Mouse (Mus musculus): Measurements from ENCODE around the gene H2al2a.

H2al2a gene

GRCm38 (mm10) chr2:17996858-17997257 lies at the start of gene H2al2a:
TSS of gene H2al2a (minus strand) at chr2:17996958.
- no peak for DNase-seq (ENCODE audit: low spot score in 2 of 2)

- no peak for DNase-seq (ENCODE audit: low spot score in 2 of 2)
Observed at GRCm38 (mm10) chr2:18046186-18046585, 49.4 kb upstream of the H2al2a start.

DNA sequence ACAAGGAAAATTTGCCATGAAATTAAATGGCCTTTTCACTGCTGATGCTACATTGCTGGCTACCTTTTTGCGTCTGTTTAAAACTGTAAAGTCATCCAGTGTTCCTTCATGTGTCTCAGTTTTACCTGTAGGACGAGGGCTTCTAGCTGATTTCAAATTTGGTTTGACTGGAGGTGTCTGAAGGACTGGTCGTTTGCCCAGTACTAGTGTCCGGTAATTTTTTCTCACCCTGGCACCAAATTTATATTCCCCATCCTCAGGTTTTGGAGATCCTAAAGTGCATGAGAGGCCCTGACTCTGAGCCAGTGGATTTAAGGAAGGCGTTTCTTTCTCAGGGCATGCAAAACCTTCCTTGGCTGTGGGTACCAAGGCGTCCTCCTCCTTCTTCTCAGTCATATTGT lies 49.0 kb upstream of the H2al2a start:
- DNase-seq (ENCODE audit: low spot score in 2 of 2) = no peak

GRCm38 (mm10) chr2:18045143-18045780 lies 48.5 kb upstream of the H2al2a start:
- no peak for DNase-seq (ENCODE audit: low spot score in 2 of 2)

DNA sequence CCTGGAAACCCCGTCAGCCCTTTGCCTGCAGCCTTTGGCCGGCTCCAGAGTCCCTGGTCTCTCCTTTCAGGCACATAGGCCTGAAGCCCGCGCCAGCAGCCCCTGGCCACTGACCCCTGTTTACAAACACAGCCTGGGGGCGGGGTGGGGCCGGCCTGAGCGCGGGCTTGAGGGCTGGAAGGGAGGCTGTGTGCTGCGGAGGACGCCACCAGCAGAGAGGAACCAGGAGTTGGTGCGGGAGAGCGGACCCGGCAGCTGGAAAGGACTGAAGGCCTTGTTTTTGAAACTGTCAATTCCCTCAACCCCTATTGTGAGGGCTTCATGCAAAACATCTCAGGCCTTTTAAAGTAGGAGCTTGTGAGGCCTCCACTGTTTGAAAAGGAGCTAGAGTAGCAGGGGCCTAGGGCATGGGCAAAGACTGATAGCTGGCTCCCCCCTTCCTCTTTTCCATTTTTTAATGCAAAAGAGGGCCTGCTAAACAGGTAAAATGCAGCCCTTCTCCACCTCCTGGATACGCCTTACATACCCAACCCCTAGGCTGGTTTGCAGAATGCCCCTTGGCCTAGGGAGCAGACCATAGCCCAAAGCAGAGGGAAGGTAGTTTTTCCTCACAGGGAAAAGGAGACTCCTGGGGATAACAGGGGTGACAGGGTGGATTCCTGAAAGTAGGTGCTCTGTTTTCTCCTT lies 44.6 kb upstream of the H2al2a start:
- DNase-seq (ENCODE audit: low spot score in 2 of 2) = no peak

- DNase-seq (ENCODE audit: low spot score in 2 of 2) = no peak
Observed at GRCm38 (mm10) chr2:18040347-18041160, 43.8 kb upstream of the H2al2a start.

- no peak for DNase-seq (ENCODE audit: low spot score in 2 of 2)
Observed at GRCm38 (mm10) chr2:18039566-18040290, 43.0 kb upstream of the H2al2a start.

DNA sequence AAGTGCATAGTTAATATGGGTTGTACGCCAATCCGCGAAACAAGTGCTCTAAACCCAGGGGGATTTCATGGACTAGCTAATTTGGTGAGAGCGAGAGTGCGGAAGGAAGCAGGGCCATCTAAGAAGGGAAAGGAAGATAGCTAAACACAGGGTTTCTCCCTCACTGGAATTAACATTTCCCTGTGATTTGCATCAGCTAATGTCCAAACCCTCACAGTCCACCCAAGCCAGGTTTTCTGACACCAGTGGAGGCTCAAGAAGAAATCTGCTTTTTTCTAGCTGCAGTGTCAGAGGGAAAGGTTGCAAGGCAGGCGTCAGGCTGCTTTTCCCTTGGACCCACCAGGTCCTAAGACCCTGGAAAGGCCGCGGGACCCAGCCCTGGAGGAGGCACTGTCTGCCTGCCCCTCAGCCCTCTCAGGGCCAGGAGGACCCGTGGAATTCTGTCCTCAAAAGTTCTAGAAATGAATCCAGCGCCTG lies 42.2 kb upstream of the H2al2a start:
- DNase-seq (ENCODE audit: low spot score in 2 of 2) = no peak

GRCm38 (mm10) chr2:18038141-18038752 lies 41.5 kb upstream of the H2al2a start:
- DNase-seq (ENCODE audit: low spot score in 2 of 2) = no peak

DNA sequence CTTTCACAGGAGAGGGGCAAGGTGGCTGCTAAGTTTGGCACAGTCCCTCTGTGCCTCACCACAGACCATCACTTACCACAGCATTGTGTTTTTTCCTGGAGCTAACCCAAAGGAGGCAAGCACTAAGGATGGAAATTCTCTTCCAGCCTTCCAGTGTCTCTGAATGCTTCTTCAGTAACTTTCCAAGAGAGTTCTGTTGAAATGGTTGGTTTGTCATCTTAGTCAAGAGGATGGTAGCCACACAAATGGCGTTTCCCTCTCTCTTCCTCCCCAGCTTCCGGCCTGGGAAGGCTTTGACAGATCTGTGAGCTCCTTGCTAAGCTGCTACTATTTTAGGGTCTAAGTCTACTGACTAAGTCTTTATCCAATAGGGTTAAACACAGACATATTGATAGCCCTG lies 40.7 kb upstream of the H2al2a start, which contains the start of gene A930004D18Rik:
TSS of gene A930004D18Rik (minus strand) at position 247 of the 400 bp plus-strand sequence.
- DNase-seq (ENCODE audit: low spot score in 2 of 2) = no peak

DNA sequence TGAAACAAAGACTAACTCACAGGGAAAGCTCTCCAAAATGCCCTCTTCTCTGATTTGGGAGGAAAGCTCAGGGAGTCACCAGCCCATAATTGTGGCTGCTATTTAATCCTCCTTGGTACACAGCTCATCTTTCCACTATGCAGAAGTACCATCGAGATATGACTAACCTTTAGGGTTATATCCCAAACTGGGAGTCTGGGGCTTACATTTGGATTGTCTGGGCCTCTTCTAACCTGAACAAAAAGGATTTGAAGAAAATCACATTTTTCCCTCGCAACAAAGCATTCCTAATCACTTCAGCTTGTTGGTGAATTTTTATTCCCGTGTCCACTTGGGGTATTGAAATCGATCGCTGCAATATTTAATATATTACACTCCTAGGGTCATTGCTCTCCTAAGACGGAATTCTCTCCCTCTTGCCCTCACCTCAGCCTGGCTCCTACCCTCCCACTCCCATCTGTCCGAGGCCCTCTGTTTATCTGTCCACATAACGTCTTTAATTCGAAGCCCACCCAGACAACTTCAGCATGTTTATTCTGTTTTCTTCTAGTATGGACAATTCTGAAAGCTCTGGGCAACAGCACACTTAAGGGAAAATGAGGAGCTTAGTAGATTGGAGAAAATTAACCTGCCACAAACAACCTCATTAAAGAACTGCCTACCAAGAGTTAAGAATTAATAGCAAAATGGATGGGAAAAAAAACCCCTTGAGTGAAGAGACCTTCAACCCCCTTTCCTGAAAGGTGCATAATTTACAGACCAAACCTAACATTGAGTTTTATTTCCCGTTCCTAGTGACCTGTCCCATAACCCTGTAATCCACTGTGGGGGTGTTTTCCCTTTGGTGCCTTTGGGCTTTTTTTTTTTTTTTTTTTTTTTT lies 37.9 kb upstream of the H2al2a start:
- no peak for DNase-seq (ENCODE audit: low spot score in 2 of 2)

- DNase-seq (ENCODE audit: low spot score in 2 of 2) = no peak
Observed at GRCm38 (mm10) chr2:18033166-18034108, 36.7 kb upstream of the H2al2a start.

- no peak for DNase-seq (ENCODE audit: low spot score in 2 of 2)
Observed at GRCm38 (mm10) chr2:18032538-18032895, 35.8 kb upstream of the H2al2a start.

- no peak for DNase-seq (ENCODE audit: low spot score in 2 of 2)
Observed at GRCm38 (mm10) chr2:18031831-18032537, 35.2 kb upstream of the H2al2a start.

DNA sequence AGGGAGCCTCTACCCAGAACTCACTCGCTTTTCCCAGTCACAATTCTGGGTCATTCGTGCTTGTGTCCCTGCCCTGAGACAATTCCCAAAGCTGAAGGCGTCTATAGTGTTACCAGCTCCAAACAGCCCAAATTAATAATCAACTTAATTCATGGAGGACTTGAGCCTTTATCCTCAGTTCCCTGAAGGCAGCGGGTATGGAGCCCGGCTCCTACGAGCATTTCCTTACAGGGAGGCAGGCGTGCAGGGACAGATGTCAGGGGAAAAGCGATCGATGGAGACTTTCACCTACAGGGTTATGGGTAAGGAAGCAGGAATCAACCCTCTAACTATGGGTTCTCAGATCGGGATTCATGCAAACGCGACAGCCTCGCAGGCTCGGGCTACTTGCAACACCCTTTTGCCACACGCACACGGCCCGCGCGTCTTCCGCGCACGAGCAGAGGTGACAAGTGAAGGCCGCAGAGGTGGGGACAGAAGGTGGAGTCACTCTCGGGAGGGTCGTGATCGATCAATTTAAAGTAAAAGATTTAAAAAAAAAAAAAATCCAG lies 34.6 kb upstream of the H2al2a start:
- DNase-seq (ENCODE audit: low spot score in 2 of 2) = no peak

DNA sequence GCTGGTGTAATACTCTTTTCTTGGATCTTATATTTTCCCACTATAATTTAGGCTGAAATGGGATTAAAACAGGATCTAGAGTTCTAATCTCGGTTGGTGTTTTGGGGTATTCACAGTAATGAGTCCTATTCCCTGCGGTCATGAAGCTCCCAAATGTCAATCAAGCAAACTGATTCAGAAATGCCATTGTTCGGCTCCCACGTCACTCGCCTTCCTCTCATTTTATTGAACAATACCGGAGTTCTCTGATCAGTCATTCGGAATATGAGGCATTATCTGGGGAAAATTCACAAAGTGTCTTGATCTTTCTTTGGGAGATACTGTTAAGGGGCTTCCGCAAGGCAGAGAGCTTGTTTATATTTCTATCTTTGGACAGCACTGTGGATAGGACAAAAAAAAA lies 33.8 kb upstream of the H2al2a start:
- DNase-seq (ENCODE audit: low spot score in 2 of 2) = no peak

DNA sequence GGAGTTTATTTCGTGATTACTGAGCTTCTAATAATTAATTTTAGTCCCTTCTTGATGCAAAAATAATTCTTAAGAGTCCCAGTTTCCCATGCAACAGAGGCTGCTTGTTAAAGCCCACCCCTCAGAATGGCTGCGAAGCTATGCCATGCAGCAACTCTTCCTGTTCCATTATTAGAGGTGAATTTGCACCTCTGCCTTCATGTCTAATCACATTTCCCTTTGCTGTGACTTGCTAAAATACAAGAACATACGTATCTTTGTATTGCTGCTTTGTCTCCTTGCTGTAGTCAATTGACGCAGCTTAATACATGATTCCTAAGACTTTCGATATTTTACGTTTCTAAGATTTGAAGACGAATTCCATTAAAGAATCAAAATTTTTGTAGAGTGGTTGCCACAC lies 32.9 kb upstream of the H2al2a start:
- no peak for DNase-seq (ENCODE audit: low spot score in 2 of 2)

Measured in left cerebral cortex, adult 9 months (tissue).